Comparison of ENCODE assay signal across 9 mouse cellular contexts in genomic region chr17:86345234-86346005, GRCm38 (mm10).
DNase-seq lines count a peak whose midpoint lies in the region; ATAC-seq and TF ChIP-seq lines count a peak whose summit lies in the region.
"Had no signal": no experiment of that assay in that cellular context is flagged by ENCODE, and none has a peak within 500 bp of the region (broad histone marks: within the 10 kb centered on the region; RNA-seq: fewer than 3 reads in every experiment).

No protein-coding gene starts in this region.

- no peak for ATAC-seq in embryonic facial prominence, embryonic 15.5 days (ENCODE audit: insufficient number of reproducible peaks, low FRiP score, low TSS enrichment, low read depth)
- ATAC-seq in liver, postnatal 0 days = no peak

- no peak for TF ChIP-seq CTCF in brain, embryonic 14.5 days (IDR thresholded peaks at IDR 0.05; ENCODE audit: borderline replicate concordance, extremely low read depth, insufficient read depth, insufficient read length)
- TF ChIP-seq CTCF in liver, postnatal 0 days (IDR thresholded peaks at IDR 0.05; ENCODE audit: low read depth) = no peak

- no peaks in the 10 kb centered on the region for H3K36me3 ChIP-seq in embryonic facial prominence, embryonic 15.5 days
- H3K36me3 ChIP-seq in liver, postnatal 0 days (replicated peaks; ENCODE audit: insufficient read depth, low read length) = no peaks in the 10 kb centered on the region
- H3K36me3 ChIP-seq: limb, embryonic 12.5 days had no signal

- TF ChIP-seq EP300 in liver, postnatal 0 days (IDR thresholded peaks at IDR 0.05; ENCODE audit: low read depth) = no peak

- no peak overlapping the region for H3K9ac ChIP-seq in embryonic facial prominence, embryonic 15.5 days
- no peak overlapping the region for H3K9ac ChIP-seq in liver, postnatal 0 days (replicated peaks)
- H3K9ac ChIP-seq: limb, embryonic 12.5 days had no signal

- DNase-seq in brain, adult 2 months (ENCODE audit: low read depth, low spot score) = peak; percentile 92
- peak; percentile 49 for DNase-seq in brain, embryonic 14.5 days (ENCODE audit: low read depth)
- DNase-seq in left cerebral cortex, adult 8-10 months (ENCODE audit: low spot score in 2 of 2) = peak; percentile 64 to 95
- DNase-seq in Muller cell, postnatal 12 days (ENCODE audit: inconsistent ontology term) = no peak
- no peak for DNase-seq in liver, postnatal 0 days
- no peak for DNase-seq in heart, adult 9 months (ENCODE audit: low spot score in 2 of 2)
- DNase-seq: embryo, embryonic 11 days had no signal

- H3K27me3 ChIP-seq in embryonic facial prominence, embryonic 15.5 days = no peaks in the 10 kb centered on the region
- H3K27me3 ChIP-seq in liver, postnatal 0 days (ENCODE audit: insufficient read depth, low read length) = no peaks in the 10 kb centered on the region
- H3K27me3 ChIP-seq: limb, embryonic 12.5 days had no signal

- H3K4me1 ChIP-seq in embryonic facial prominence, embryonic 15.5 days = peaks cover 14% of the 10 kb centered on the region
- H3K4me1 ChIP-seq in liver, postnatal 0 days (ENCODE audit: insufficient read depth) = peaks cover 5% of the 10 kb centered on the region; the same call in 1 of the 2 replicates

- H3K27ac ChIP-seq in embryonic facial prominence, embryonic 15.5 days (replicated peaks) = peak overlapping the region; percentile 5; the same call in 1 of the 2 replicates
- H3K27ac ChIP-seq in liver, postnatal 0 days (ENCODE audit: low read depth) = no peak overlapping the region
- H3K27ac ChIP-seq: limb, embryonic 12.5 days had no signal

- no peaks in the 10 kb centered on the region for H3K9me3 ChIP-seq in embryonic facial prominence, embryonic 15.5 days (replicated peaks)
- no peaks in the 10 kb centered on the region for H3K9me3 ChIP-seq in liver, postnatal 0 days (ENCODE audit: low read length)
- H3K9me3 ChIP-seq: limb, embryonic 12.5 days had no signal

- no peak for TF ChIP-seq POLR2A in brain, embryonic 14.5 days (IDR thresholded peaks at IDR 0.05; ENCODE audit: borderline replicate concordance, extremely low read depth, insufficient read depth, insufficient read length, poor library complexity, severe bottlenecking)

- peak overlapping the region; percentile 21; the same call in 1 of the 2 replicates for H3K4me2 ChIP-seq in embryonic facial prominence, embryonic 15.5 days (replicated peaks)
- H3K4me2 ChIP-seq in liver, postnatal 0 days (ENCODE audit: low read depth, low read length) = no peak overlapping the region
- H3K4me2 ChIP-seq: limb, embryonic 12.5 days had no signal

- 72% methylated on average over 22 of the region's 22 CpGs for WGBS in embryonic facial prominence, embryonic 15.5 days
- WGBS in liver, postnatal 0 days (ENCODE audit: insufficient replicate concordance) = 89% methylated on average over 22 of the region's 22 CpGs

- H3K4me3 ChIP-seq in embryonic facial prominence, embryonic 15.5 days (replicated peaks) = no peak overlapping the region
- no peak overlapping the region for H3K4me3 ChIP-seq in liver, postnatal 0 days (ENCODE audit: low read depth, low read length)
- H3K4me3 ChIP-seq: limb, embryonic 12.5 days had no signal

Comparison
In these comparisons a context has a peak if more than half of its experiments do, and no peak if none do; other contexts are left out.
1. DNase-seq: peak in brain, adult 2 months (single experiment), brain, embryonic 14.5 days (single experiment) and left cerebral cortex, adult 8-10 months (2 of 2); none in Muller cell, postnatal 12 days (single experiment), liver, postnatal 0 days (single experiment) and heart, adult 9 months (0 of 2).